Mouse (Mus musculus) brain, embryonic 14.5 days (tissue): ENCODE data around the gene Acad11.

ENCODE experiments used
- CTCF ChIP-seq: fragments of 200-500 bp; IDR thresholded peaks from 2 replicates; pipeline ENCODE4 v1.5.1; 2012; ENCODE audit warnings: inconsistent platforms, mild to moderate bottlenecking, moderate library complexity, borderline replicate concordance; ENCODE audit not compliant: insufficient read depth, insufficient read length; ENCODE audit errors: extremely low read depth
- POLR2A ChIP-seq: fragments of 200-500 bp; IDR thresholded peaks from 2 replicates; pipeline ENCODE4 v1.6.1; 2012; ENCODE audit warnings: mild to moderate bottlenecking, inconsistent platforms, borderline replicate concordance; ENCODE audit not compliant: poor library complexity, insufficient read depth, insufficient read length, severe bottlenecking; ENCODE audit errors: extremely low read depth

DNA sequence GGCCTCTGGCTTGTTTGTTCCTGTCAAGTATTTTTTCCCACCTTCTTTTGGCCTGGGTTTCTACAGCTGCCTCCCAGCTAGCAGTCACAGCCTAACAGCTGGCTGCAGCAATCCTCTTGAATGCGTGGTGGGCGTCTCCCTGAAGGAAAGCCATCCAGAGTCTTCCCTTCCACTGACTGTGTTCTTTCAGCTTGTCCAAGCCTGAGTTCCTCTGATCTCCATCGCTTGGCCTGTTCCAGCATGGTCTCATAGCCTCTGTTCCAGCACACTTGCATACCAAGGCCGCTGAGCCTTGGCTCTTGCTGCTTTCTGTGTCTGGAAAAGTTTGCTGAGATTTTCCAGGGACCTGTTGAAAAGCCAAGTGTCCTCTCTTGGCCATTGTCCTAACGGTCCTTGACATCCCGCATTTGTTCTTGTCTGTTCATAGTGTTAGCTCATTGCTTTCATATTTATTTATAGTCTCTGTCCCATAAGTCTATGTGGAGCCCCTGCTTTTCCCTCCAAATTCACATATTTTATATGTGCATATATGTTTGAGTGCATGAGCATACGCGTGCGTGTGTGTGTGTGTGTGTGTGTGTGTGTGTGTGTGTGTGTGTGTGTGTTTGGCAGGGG is 67.1 kb downstream of the Acad11 start:
- TF ChIP-seq POLR2A (no peak), CTCF (no peak)
